8 mouse cellular contexts compared by ENCODE assay signal in the genomic region with DNA sequence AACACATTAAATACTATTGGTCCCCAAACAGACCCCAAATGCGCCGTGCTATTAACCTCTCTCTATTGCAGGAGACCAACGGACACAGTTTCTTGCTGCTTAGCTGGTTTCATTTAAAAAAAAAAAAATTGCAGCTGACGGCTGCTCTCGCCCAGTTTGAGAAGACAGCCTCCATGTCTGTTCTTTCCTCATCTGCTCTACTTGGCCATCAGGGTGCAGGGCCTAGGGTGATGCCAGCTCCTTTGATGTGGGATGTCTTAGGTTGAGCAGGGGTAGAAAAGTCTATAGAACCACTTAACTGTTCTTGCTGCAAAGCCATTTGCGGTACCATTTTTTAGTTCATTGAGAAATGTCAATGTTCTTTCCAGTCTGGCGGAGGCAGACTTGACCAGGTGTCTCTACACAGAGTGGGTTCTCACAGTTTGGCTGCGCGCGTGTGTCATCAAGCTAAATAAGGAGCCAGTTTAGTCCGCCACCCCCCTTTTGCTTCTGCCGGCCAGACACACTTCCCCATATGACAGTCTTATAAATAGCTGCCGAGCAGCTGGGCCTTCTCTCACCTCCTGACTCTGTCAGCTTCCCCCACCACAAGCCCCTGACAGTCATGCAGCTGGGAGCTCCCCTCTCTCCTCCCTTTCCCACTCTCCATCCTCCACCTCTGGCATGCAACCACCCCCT.
A peak's percentile ranks its signal among the peaks of the same experiment; 100 is the strongest.
DNase-seq lines count a peak whose midpoint lies in the region; ATAC-seq lines count a peak whose summit lies in the region.

No protein-coding gene starts in this region.

- no peak overlapping the region for H3K4me2 ChIP-seq in hindbrain, embryonic 13.5 days
- H3K4me2 ChIP-seq in hindbrain, embryonic 16.5 days (ENCODE audit: low read length) = no peak overlapping the region

- no peaks in the 10 kb centered on the region for H3K9me3 ChIP-seq in hindbrain, embryonic 13.5 days
- no peaks in the 10 kb centered on the region for H3K9me3 ChIP-seq in hindbrain, embryonic 10.5 days
- no peaks in the 10 kb centered on the region for H3K9me3 ChIP-seq in hindbrain, embryonic 16.5 days (ENCODE audit: control insufficient read depth, low read length)

- no peaks in the 10 kb centered on the region for H3K36me3 ChIP-seq in hindbrain, embryonic 13.5 days
- no peaks in the 10 kb centered on the region for H3K36me3 ChIP-seq in hindbrain, embryonic 10.5 days
- H3K36me3 ChIP-seq in hindbrain, embryonic 16.5 days (ENCODE audit: control insufficient read depth, insufficient read depth, low read length) = no peaks in the 10 kb centered on the region

- no peak overlapping the region for H3K9ac ChIP-seq in hindbrain, embryonic 13.5 days
- H3K9ac ChIP-seq in hindbrain, embryonic 16.5 days (ENCODE audit: low read depth, low read length) = no peak overlapping the region

- WGBS in hindbrain, embryonic 13.5 days = 71% methylated on average over 13 of the region's 13 CpGs
- WGBS in hindbrain, embryonic 10.5 days = 89% methylated on average over 13 of the region's 13 CpGs
- WGBS in hindbrain, embryonic 16.5 days = 66% methylated on average over 13 of the region's 13 CpGs

- H3K27me3 ChIP-seq in hindbrain, embryonic 13.5 days = no peaks in the 10 kb centered on the region
- no peaks in the 10 kb centered on the region for H3K27me3 ChIP-seq in hindbrain, embryonic 10.5 days (ENCODE audit: insufficient read depth, poor library complexity, severe bottlenecking)
- no peaks in the 10 kb centered on the region for H3K27me3 ChIP-seq in hindbrain, embryonic 16.5 days (replicated peaks; ENCODE audit: control insufficient read depth, insufficient read depth, low read length)

- ATAC-seq in hindbrain, embryonic 13.5 days (ENCODE audit: low FRiP score) = 0 out of 2 replicates have a peak, but pooled peaks have one; percentile 41
- ATAC-seq in hindbrain, embryonic 16.5 days = 0 out of 2 replicates have a peak, but pooled peaks have one; percentile 28

- no peak overlapping the region for H3K27ac ChIP-seq in hindbrain, embryonic 13.5 days
- H3K27ac ChIP-seq in hindbrain, embryonic 10.5 days = no peak overlapping the region
- H3K27ac ChIP-seq in hindbrain, embryonic 16.5 days (ENCODE audit: low read depth, low read length) = no peak overlapping the region

- no peak for DNase-seq in hindbrain, embryonic 10.5 days (ENCODE audit: low spot score)
- peak; percentile 45 to 54 for DNase-seq in frontal cortex, postnatal 25 days (ENCODE audit: low spot score in 2 of 2)
- DNase-seq in layer of hippocampus, postnatal 36 days = peak; percentile 34 to 48
- peak; percentile 42 for DNase-seq in retina, embryonic 14.5 days (ENCODE audit: low spot score)
- DNase-seq in thymus, postnatal 36 days = peak; percentile 13 to 24
- DNase-seq in ovary, postnatal 10 days (ENCODE audit: low spot score) = no peak

- H3K4me3 ChIP-seq in hindbrain, embryonic 13.5 days = no peak overlapping the region
- H3K4me3 ChIP-seq in hindbrain, embryonic 10.5 days = no peak overlapping the region
- H3K4me3 ChIP-seq in hindbrain, embryonic 16.5 days (ENCODE audit: low read length) = no peak overlapping the region

- H3K4me1 ChIP-seq in hindbrain, embryonic 13.5 days (replicated peaks) = peaks cover 22% of the 10 kb centered on the region
- peaks cover 30% of the 10 kb centered on the region for H3K4me1 ChIP-seq in hindbrain, embryonic 10.5 days (replicated peaks)
- peaks cover 7% of the 10 kb centered on the region for H3K4me1 ChIP-seq in hindbrain, embryonic 16.5 days (ENCODE audit: control insufficient read depth, insufficient read depth, low read depth, low read length)

Comparison
In these comparisons a context has a peak if more than half of its experiments do, and no peak if none do; other contexts are left out.
1. DNase-seq: peak in frontal cortex, postnatal 25 days (2 of 2), layer of hippocampus, postnatal 36 days (2 of 2), retina, embryonic 14.5 days (single experiment) and thymus, postnatal 36 days (2 of 2); none in hindbrain, embryonic 10.5 days (single experiment) and ovary, postnatal 10 days (single experiment).